Mouse (Mus musculus) left cerebral cortex, adult 2 months (tissue): ENCODE measurements around the gene Acad11. TPM values are rescaled to one million over a fixed set of nuclear protein-coding genes. Genes with fewer than 3 reads are reported as not detected.
A peak's percentile ranks its signal among the peaks of the same experiment; 100 is the strongest.

Experiments
- DNase-seq, 2 experiments: peaks; one replicate each; pipeline ENCODE4 v3.0.0; 2021 to 2022; ENCODE audit warnings: low spot score in 2 of 2, mixed read lengths in 1 of 2; ENCODE audit errors: extremely low spot score in 1 of 2
- H3K27ac ChIP-seq: fragments of 200-600 bp; 2 replicates; pipeline ENCODE4 v1.8.1; 2022
- H3K4me3 ChIP-seq: fragments of 200-600 bp; 2 replicates; pipeline ENCODE4 v1.8.1; 2022
- CTCF ChIP-seq: fragments of 200-600 bp; IDR thresholded peaks from 2 replicates; pipeline ENCODE4 v1.8.1; 2022; ENCODE audit warnings: antibody characterized with exemption, mild to moderate bottlenecking, moderate library complexity
- intact Hi-C: fragments of 180-260 bp; cut with DNase I; formaldehyde crosslinking; loops from one replicate; pipeline ENCODE4 v1.15.1; 2025
- total RNA-seq, 2 experiments: library from RNA; stranded (reverse); gene quantifications; 2 replicates each; pipeline ENCODE4 v1.2.3; 2021

Acad11 gene
- total RNA-seq, 2 experiments from 2014 or later: 21.4 to 24.7 TPM

- intact Hi-C loops: no loop called here
- DNase-seq: no peak
- Histone ChIP-seq H3K4me3 (no peak overlapping the region), H3K27ac (no peak overlapping the region)
- TF ChIP-seq CTCF: no peak
These were observed 19.5 kb upstream of the Acad11 start for GRCm38 (mm10) chr9:104043676-104044075.

- H3K27ac ChIP-seq: no peak overlapping the region
- no peak for TF ChIP-seq CTCF
- intact Hi-C loops: no loop called here
- no peak for DNase-seq
- H3K4me3 ChIP-seq: no peak overlapping the region
These were observed 12.1 kb upstream of the Acad11 start for GRCm38 (mm10) chr9:104051028-104051427.

GRCm38 (mm10) chr9:104062430-104063243 lies 540 bp upstream of the Acad11 start, which contains the start of gene Uba5:
Gene Uba5, minus strand, starts transcription at chr9:104063134.
- H3K4me3 ChIP-seq: peak within 1 kb of the TSS; percentile 99
- TF ChIP-seq CTCF: no peak
- DNase-seq: peak; percentile 69 to 72
- intact Hi-C loops: no loop called here
- H3K27ac ChIP-seq: peak within 1 kb of the TSS; percentile 99

GRCm38 (mm10) chr9:104064571-104064970 lies 1.4 kb downstream of the Acad11 start:
- no peak overlapping the region for H3K27ac ChIP-seq
- no peak for DNase-seq
- no peak for TF ChIP-seq CTCF
- intact Hi-C loops: no loop called here
- no peak overlapping the region for H3K4me3 ChIP-seq

- TF ChIP-seq CTCF: no peak
These were observed 7.1 kb downstream of the Acad11 start for GRCm38 (mm10) chr9:104070241-104070640.

GRCm38 (mm10) chr9:104070863-104071604 lies 7.9 kb downstream of the Acad11 start:
- intact Hi-C loops: loop anchor here (10.0 kb wide), 1 partner anchor 234 kb away; no protein-coding TSS in a partner anchor
- no peak for TF ChIP-seq CTCF
- H3K4me3 ChIP-seq: no peak overlapping the region
- no peak overlapping the region for H3K27ac ChIP-seq
- DNase-seq: no peak

More at GRCm38 (mm10) chr9:104070241-104070640, 7.1 kb downstream of the Acad11 start:
- no peak for DNase-seq
- intact Hi-C loops: loop anchor here (10.0 kb wide), 1 partner anchor 235 kb away; no protein-coding TSS in a partner anchor
- H3K27ac ChIP-seq: no peak overlapping the region
- no peak overlapping the region for H3K4me3 ChIP-seq

- peak; percentile 69 for TF ChIP-seq CTCF
- intact Hi-C loops: loop anchor here (10.0 kb wide), 1 partner anchor 229 kb away; no protein-coding TSS in a partner anchor
- H3K27ac ChIP-seq: no peak overlapping the region
- no peak for DNase-seq
- H3K4me3 ChIP-seq: no peak overlapping the region
These were observed 12.6 kb downstream of the Acad11 start for GRCm38 (mm10) chr9:104075808-104076207.

- intact Hi-C loops: loop anchor here (10.0 kb wide), 1 partner anchor 226 kb away; no protein-coding TSS in a partner anchor
These were observed 15.6 kb downstream of the Acad11 start for GRCm38 (mm10) chr9:104078780-104079179.

GRCm38 (mm10) chr9:104079379-104079778 lies 16.2 kb downstream of the Acad11 start:
- intact Hi-C loops: loop anchor here (10.0 kb wide), 1 partner anchor 225 kb away; no protein-coding TSS in a partner anchor
- Histone ChIP-seq H3K27ac (no peak overlapping the region), H3K4me3 (no peak overlapping the region)
- TF ChIP-seq CTCF: peak; percentile 62
- peak in 1 of 2 experiments; percentile 36 for DNase-seq

More at GRCm38 (mm10) chr9:104078780-104079179, 15.6 kb downstream of the Acad11 start:
- DNase-seq: no peak
- H3K27ac ChIP-seq: no peak overlapping the region
- no peak overlapping the region for H3K4me3 ChIP-seq
- TF ChIP-seq CTCF: no peak

GRCm38 (mm10) chr9:104080038-104080437 lies 16.9 kb downstream of the Acad11 start:
- intact Hi-C loops: loop anchor here (5.0 kb wide), 1 partner anchor 82 kb away; no protein-coding TSS in a partner anchor
- no peak for DNase-seq
- no peak overlapping the region for H3K27ac ChIP-seq
- no peak overlapping the region for H3K4me3 ChIP-seq
- no peak for TF ChIP-seq CTCF

- intact Hi-C loops: no loop called here
- TF ChIP-seq CTCF: no peak
- Histone ChIP-seq H3K27ac (no peak overlapping the region), H3K4me3 (no peak overlapping the region)
- DNase-seq: no peak
These were observed 22.7 kb downstream of the Acad11 start for GRCm38 (mm10) chr9:104085730-104086429.
